Mouse (Mus musculus) lung, embryonic 15.5 days (tissue): Measurements from ENCODE around the gene Vmn2r55. TPM values are rescaled to one million over a fixed set of nuclear protein-coding genes. Genes with fewer than 3 reads are reported as not detected.
"Not testable (repeated sequence)": the region's sequence is repeated elsewhere in the genome, so short reads cannot be mapped to it uniquely, and the experiment has no call there.

ENCODE experiments used
- ATAC-seq: fragments of 200-750 bp; cut with Nextera tagmentation; 2 replicates; pipeline ENCODE4 v1.8.0; 2017; ENCODE audit warnings: moderate number of reproducible peaks, borderline replicate concordance; ENCODE audit not compliant: low FRiP score, low TSS enrichment; ENCODE audit errors: extremely low read depth
- H3K27ac ChIP-seq: fragments of 300-500 bp; sonication (generic); 2 replicates; pipeline ENCODE4 v1.5.1; 2015; ENCODE audit warnings: moderate library complexity, mild to moderate bottlenecking, inconsistent platforms
- H3K27me3 ChIP-seq: fragments of 300-500 bp; sonication (generic); 2 replicates; pipeline ENCODE4 v1.6.1; 2015; ENCODE audit warnings: inconsistent platforms
- H3K36me3 ChIP-seq: fragments of 300-500 bp; sonication (generic); 2 replicates; pipeline ENCODE4 v1.6.1; 2015; ENCODE audit warnings: inconsistent platforms
- H3K4me1 ChIP-seq: fragments of 300-500 bp; sonication (generic); 2 replicates; pipeline ENCODE4 v1.6.1; 2015; ENCODE audit warnings: inconsistent platforms
- H3K4me2 ChIP-seq: fragments of 300-500 bp; sonication (generic); 2 replicates; pipeline ENCODE4 v1.6.1; 2015; ENCODE audit warnings: inconsistent platforms, mild to moderate bottlenecking, moderate library complexity
- H3K4me3 ChIP-seq: fragments of 300-500 bp; sonication (generic); 2 replicates; pipeline ENCODE4 v1.5.1; 2015; ENCODE audit warnings: mild to moderate bottlenecking, inconsistent platforms
- H3K9ac ChIP-seq: fragments of 300-500 bp; sonication (generic); 2 replicates; pipeline ENCODE4 v1.6.1; 2015; ENCODE audit warnings: inconsistent platforms
- H3K9me3 ChIP-seq: fragments of 300-500 bp; sonication (generic); 2 replicates; pipeline ENCODE4 v1.6.1; 2016; ENCODE audit warnings: inconsistent platforms
- WGBS: fragments of 180-500 bp; shearing (Covaris S2); methylation state at CpG from one replicate; pipeline ENCODE4 v1.1.7; 2015; 5-methylcytosine and 5-hydroxymethylcytosine counted together
- polyA plus RNA-seq: library from polyadenylated mRNA; unstranded; fragments of >200 nt; fragmentation: Nextera tagmentation; extraction: Ambion mirVana; gene quantifications from 2 replicates; pipeline ENCODE4 v1.2.1, GENCODE M21; 2015

Vmn2r55 gene
- not detected in 2 replicates for polyA plus RNA-seq

- H3K4me2 ChIP-seq, H3K27me3 ChIP-seq, H3K9ac ChIP-seq, H3K27ac ChIP-seq, H3K9me3 ChIP-seq, H3K4me3 ChIP-seq, ATAC-seq, H3K4me1 ChIP-seq, H3K36me3 ChIP-seq: not testable (repeated sequence)
- WGBS: 80% methylated on average over 3 of the region's 3 CpGs
Measured at GRCm38 (mm10) chr7:12684903-12685302, at the start of gene Vmn2r55. Vmn2r55 (minus strand) TSS chr7:12685003.

DNA sequence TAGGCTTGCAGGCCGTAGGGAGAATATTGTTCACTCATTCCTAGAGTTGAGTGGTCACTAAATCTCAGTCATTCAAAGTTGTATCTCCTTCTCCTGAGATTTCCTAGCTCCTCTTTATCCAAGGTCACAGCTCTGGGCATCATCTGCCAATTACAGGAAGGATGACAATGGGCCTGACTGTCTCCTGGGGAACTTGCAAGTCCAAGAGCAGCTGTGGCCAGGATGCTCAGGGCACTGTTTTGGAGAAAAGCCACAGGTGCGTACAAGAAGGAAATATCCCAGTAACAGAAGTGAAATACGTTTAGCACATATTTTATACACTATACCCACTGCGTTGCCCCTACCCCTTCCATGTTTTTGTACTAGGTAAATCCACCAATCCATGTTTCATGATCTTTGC lies 44.6 kb downstream of the Vmn2r55 start, which contains the start of gene Vmn2r54:
TSS of gene Vmn2r54 (minus strand) at position 101 of the 400 bp plus-strand sequence.
- not testable (repeated sequence) for H3K27ac ChIP-seq, H3K27me3 ChIP-seq, H3K4me3 ChIP-seq, H3K36me3 ChIP-seq, ATAC-seq, H3K4me1 ChIP-seq, H3K9ac ChIP-seq, H3K4me2 ChIP-seq, H3K9me3 ChIP-seq
- 61% methylated on average over 3 of the region's 4 CpGs for WGBS

- Histone ChIP-seq H3K27ac (no peak within 1 kb of the TSS), H3K4me3 (no peak within 1 kb of the TSS), H3K36me3 (no peaks in the 10 kb centered on the region), H3K4me2 (no peak within 1 kb of the TSS), H3K9me3 (no peaks in the 10 kb centered on the region), H3K27me3 (no peaks in the 10 kb centered on the region), H3K4me1 (no peaks in the 10 kb centered on the region), H3K9ac (no peak within 1 kb of the TSS)
- ATAC-seq: no peak
Measured at GRCm38 (mm10) chr7:12608688-12609087, 76.1 kb downstream of the Vmn2r55 start, which contains the start of gene Vmn2r53. Vmn2r53 (minus strand) TSS chr7:12608788.

Other genes starting within 250 kb of the Vmn2r55 start
- 22.1 and 24.3 TPM in 2 replicates for gene Zfp606, start 206.7 kb downstream of the Vmn2r55 start, polyA plus RNA-seq
- not detected in 2 replicates for gene 2900092C05Rik, start 172.5 kb downstream of the Vmn2r55 start, polyA plus RNA-seq
- gene Vmn2r53, start 76.2 kb downstream of the Vmn2r55 start, polyA plus RNA-seq: not detected in 2 replicates
- not detected in 2 replicates for gene Vmn2r54, start 44.7 kb downstream of the Vmn2r55 start, polyA plus RNA-seq
- not detected in 2 replicates for gene Vmn2r56, start 50.0 kb upstream of the Vmn2r55 start, polyA plus RNA-seq
- gene Zscan18, start 118.6 kb upstream of the Vmn2r55 start, polyA plus RNA-seq: 6.0 and 6.6 TPM in 2 replicates
- gene Zfp329, start 133.9 kb upstream of the Vmn2r55 start, polyA plus RNA-seq: 12.5 and 14.2 TPM in 2 replicates
- gene Zfp110, start 149.8 kb upstream of the Vmn2r55 start, polyA plus RNA-seq: 40.0 and 48.4 TPM in 2 replicates
- 4.9 and 5.2 TPM in 2 replicates for gene Zfp128, start 196.2 kb upstream of the Vmn2r55 start, polyA plus RNA-seq
- gene Zscan22, start 212.8 kb upstream of the Vmn2r55 start, polyA plus RNA-seq: 16.1 and 17.1 TPM in 2 replicates
- 1,008 and 1,109 TPM in 2 replicates for gene Rps5, start 237.3 kb upstream of the Vmn2r55 start, polyA plus RNA-seq
- gene Rnf225, start 242.4 kb upstream of the Vmn2r55 start, polyA plus RNA-seq: 0.98 and 1.3 TPM in 2 replicates